Mouse (Mus musculus): Measurements from ENCODE around the gene Fbxl15. TPM values are rescaled to one million over a fixed set of nuclear protein-coding genes. Genes with fewer than 3 reads are reported as not detected.

Gene Fbxl15
- total RNA-seq (2021): 1 to 10 TPM; 3.5 to 3.9 TPM
- long read RNA-seq, experiment 1, transcript Fbxl15-201 (4 exons, 1,348 nt): major isoform, 12 of 15 reads
- long read RNA-seq, experiment 1, partial matches to known transcripts: 1 of 15 reads
- long read RNA-seq, experiment 1, other reads (novel, unspliced or antisense): 0 of 15 reads
- long read RNA-seq, experiment 2, transcript Fbxl15-201 (4 exons, 1,348 nt): major isoform, 8 of 10 reads
- long read RNA-seq, experiment 2, partial matches to known transcripts: 2 of 10 reads
- long read RNA-seq, experiment 2, other reads (novel, unspliced or antisense): 0 of 10 reads

DNA sequence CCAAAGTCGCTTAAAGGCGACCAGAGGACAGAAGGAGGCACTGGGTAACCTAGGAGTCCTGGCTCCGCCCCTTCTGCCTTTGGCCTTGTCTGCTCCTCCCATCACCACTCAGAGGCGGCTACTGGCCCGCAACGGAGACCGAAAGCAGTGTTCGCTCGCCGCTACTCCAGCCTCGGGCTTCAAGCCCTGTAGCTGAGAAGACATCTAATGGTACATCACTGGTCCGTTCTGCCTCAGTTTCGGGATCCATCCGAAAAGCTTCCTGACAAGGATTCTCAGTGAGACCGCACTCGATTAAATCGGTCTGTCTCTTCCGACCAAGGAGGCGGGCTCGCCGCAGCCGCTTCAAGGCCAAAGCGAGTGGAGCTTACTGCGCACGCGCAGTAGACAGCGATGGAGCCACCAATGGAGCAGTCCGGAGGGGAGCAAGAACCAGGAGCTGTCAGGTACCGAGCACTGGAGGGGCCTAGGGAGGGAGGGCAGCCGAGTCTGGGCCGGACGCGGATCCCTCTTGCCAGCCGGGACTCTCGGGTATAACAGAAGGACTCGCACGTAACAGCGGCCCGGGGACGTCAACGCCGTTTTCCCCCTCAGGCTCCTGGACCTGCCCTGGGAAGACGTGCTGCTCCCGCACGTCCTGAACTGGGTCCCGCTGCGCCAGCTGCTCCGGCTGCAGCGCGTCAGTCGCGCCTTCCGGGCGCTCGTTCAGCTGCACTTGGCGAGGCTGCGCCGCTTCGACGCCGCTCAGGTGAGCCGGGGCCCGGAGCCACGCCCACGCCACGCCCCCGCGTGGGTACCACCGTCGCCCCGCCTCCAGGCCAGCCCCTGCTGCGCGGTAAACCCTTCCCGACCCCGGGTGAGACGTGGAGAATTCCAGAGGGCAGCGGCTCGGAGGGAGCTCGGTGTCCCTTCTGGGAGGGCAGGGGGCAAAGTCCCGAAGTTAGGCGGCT lies at the start of gene Fbxl15:
Fbxl15 (plus strand) TSS at position 104 of the 950 bp plus-strand sequence.
- peak; percentile 94 for DNase-seq (ENCODE audit: low spot score)

- DNase-seq (ENCODE audit: low spot score): no peak
Observed at GRCm38 (mm10) chr19:46282081-46282849, 45.7 kb upstream of the Fbxl15 start.

GRCm38 (mm10) chr19:46284686-46285085 lies 43.3 kb upstream of the Fbxl15 start:
- DNase-seq (ENCODE audit: low spot score): no peak

GRCm38 (mm10) chr19:46285631-46286030 lies 42.4 kb upstream of the Fbxl15 start:
- DNase-seq (ENCODE audit: low spot score): no peak

GRCm38 (mm10) chr19:46286047-46286446 lies 41.9 kb upstream of the Fbxl15 start:
- DNase-seq (ENCODE audit: low spot score): no peak

DNA sequence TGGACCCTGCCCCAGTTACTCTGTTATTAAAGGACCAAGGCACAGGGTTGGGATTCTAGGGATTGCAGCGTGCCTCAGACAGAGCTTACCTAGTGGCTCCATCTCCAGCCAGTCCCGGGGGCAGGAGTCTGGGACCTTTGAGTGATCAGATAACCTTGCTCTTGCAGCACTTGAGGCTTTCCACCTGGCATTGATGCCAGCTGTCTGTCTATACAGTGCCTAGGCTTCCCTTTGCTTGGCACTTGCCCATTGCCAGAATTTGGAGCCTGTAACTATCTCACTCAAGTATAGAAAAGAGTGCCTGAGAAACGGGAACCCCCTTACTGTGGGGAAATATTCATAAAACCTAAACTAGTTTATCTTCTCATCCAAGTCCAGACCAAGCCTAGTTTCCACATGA lies 41.1 kb upstream of the Fbxl15 start:
- DNase-seq (ENCODE audit: low spot score): no peak

GRCm38 (mm10) chr19:46287566-46287965 lies 40.4 kb upstream of the Fbxl15 start:
- DNase-seq (ENCODE audit: low spot score): no peak

DNA sequence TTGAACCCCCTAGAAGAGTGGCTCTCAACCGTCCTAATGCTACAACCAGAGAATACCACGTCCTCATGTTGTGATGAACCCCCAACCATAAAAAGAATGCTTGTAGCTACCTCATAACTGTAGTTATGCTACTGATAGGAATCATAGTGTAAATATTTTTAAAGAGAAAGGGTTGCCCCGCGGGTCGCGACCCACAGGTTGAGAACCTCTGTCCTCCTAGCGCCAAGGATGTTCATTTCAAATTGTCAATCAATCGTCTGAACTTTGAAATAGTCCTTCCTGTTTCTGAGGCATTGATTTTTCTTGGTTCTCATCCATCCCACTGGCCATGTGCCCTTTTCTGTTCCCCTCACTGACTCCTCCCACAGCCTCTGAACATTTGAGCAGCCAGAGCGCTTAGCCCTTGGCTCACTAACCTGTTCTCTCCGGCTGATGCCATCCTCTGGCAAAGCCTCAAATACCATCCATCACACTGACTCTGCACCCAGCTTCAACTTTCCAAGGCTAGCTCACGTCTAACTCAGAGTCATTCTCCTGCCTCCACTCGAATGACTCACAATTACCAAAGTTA lies 37.4 kb upstream of the Fbxl15 start:
- DNase-seq (ENCODE audit: low spot score): no peak

GRCm38 (mm10) chr19:46296938-46297337 lies 31.0 kb upstream of the Fbxl15 start:
- DNase-seq (ENCODE audit: low spot score): no peak

DNA sequence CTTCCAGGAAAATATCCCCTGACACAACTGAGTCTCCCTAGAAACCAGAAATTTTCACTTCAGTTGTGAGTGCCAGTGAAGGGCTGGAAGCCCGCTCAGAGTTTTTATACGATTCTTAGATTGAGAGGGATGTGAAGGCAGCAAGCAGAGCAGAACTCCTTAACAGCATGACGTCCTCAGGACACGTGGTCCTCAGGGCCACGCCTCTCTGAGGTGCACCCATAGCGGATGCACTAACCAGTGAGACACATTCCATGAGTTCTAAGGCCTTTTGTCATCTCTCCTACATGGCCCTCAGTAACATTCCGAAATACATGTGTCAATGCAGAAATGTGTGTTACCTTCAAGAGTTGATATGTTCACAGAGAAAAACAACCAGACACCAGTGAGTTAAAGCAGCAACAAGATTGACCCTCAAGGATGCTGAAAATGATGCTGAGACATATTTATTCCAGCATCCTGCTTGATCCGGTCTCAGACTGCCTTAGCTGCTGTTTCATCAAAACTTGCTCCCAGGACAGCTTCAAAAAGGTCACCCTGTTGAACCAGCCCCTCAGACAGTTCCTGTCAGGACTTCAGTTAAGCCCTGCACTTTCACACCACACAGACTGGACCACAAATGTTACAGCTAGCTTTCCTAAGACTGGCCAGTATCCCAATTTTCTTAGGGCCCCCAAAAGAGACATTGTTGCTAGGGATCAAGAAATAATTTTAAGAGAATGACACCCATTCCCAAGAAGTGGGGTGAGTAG lies 27.5 kb upstream of the Fbxl15 start:
- DNase-seq (ENCODE audit: low spot score): no peak

- no peak for DNase-seq (ENCODE audit: low spot score)
Observed at GRCm38 (mm10) chr19:46302551-46302950, 25.4 kb upstream of the Fbxl15 start.

DNA sequence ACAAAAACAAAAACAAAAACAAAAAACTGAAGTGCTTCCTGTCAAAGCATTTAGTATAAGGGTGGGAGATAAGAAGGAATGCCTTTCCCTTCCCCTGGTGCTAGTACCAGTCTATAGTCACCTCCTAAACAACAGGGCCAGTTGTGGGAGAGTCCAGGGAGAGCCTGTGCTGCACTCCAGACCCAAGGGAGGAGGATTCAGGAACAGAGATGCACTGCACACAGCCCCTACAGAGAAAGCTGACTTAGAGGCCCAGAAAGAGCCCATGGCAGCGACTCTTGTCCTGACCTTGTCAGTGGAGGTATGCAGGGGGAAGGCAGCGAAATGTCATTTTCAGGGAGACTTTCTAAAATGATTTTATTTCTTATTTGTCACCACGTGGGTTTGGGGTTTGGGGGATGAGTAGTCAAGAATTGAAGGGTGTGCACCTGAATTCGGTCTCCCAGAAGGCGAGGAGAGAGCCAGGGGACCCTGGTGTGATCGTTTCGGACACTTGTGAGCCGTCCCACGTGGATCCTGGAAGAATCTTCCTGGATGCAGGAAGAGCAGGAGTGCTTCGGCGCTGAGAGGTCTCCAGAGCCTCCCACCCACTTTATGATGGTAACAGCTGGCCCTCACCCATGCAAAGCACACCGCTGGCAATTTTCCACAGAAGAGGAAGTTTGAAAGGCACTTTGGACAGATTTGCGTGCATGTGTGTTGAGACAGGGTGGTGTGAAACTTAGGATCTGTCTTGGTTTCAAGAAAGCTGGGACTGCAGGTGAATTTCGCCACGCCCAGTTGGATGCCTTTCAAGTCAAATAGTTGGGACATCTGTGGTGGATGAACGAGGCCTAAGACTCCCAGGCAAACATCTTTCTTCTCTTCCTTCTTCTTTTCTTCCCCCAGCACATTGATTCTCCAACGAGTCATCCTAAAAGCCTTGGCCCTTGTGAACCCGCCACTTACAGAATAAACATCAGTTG lies 24.5 kb upstream of the Fbxl15 start:
- DNase-seq (ENCODE audit: low spot score): no peak

GRCm38 (mm10) chr19:46304216-46304841 lies 23.7 kb upstream of the Fbxl15 start, which contains the start of gene Nfkb2:
Gene Nfkb2, plus strand, starts transcription at chr19:46304320.
- DNase-seq (ENCODE audit: low spot score): peak; percentile 96

GRCm38 (mm10) chr19:46304908-46305333 lies 23.1 kb upstream of the Fbxl15 start:
- DNase-seq (ENCODE audit: low spot score): no peak

- DNase-seq (ENCODE audit: low spot score): peak; percentile 87
Observed at GRCm38 (mm10) chr19:46305432-46306267, 22.3 kb upstream of the Fbxl15 start.

DNA sequence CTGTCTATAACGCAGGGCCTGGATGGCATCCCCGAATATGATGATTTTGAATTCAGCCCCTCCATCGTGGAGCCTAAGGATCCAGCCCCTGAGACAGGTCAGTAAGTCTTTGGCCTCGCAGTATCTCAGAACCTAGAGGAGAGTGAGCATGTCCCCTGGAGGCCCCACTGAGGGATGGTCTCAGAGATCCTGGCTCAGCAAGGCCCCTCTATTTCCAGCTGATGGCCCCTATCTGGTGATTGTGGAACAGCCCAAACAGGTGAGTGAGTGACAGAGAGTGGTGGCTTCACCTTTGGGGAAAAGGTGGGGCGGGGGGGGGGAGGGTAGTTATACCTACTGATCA lies 21.7 kb upstream of the Fbxl15 start:
- DNase-seq (ENCODE audit: low spot score): no peak

DNA sequence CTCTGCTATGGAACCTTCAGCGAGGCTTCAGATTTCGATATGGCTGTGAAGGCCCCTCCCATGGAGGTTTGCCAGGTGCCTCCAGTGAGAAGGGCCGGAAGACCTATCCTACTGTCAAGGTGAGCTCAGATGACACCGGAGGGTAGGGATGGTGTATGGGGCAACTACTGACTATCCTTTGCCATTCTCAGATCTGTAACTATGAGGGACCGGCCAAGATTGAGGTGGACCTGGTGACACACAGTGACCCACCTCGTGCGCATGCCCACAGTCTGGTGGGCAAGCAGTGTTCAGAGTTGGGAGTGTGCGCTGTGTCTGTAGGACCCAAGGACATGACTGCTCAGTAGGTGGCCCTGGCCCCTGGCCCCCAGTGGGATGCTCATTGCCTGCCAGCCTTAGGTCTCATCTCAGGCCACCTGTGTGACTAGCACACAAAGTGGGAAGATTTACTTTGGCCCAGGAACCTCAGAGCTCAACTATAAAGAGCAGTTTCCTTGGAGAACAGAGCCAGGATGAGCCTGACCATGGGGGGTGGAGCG lies 21.2 kb upstream of the Fbxl15 start:
- no peak for DNase-seq (ENCODE audit: low spot score)

DNA sequence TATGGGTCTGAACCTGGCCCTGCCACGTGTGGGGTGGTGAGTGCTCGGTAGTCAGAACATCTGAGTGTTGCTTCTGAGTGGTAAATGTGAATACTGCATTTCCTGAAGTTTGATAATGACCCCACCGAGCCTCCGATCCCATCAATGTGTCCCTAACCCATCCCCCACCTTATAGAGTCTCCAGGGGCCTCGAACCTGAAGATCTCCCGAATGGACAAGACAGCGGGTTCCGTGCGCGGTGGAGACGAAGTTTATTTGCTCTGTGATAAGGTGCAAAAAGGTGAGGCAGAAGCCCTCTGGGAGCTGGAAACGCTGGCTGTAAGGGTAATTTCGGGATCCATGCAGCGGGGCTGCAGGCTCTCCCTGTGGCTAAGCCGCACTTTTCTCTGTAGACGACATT lies 20.2 kb upstream of the Fbxl15 start:
- no peak for DNase-seq (ENCODE audit: low spot score)
